Mouse (Mus musculus): ENCODE measurements at regions not wholly inside any gene's neighbourhood (a gene's known extent, or its start where the extent isn't known, plus 50 kb on each side); places are given as distances from the start of the nearest gene placed in this dataset.
"Not testable (repeated sequence)": the region's sequence is repeated elsewhere in the genome, so short reads cannot be mapped to it uniquely, and the experiment has no call there.

DNA sequence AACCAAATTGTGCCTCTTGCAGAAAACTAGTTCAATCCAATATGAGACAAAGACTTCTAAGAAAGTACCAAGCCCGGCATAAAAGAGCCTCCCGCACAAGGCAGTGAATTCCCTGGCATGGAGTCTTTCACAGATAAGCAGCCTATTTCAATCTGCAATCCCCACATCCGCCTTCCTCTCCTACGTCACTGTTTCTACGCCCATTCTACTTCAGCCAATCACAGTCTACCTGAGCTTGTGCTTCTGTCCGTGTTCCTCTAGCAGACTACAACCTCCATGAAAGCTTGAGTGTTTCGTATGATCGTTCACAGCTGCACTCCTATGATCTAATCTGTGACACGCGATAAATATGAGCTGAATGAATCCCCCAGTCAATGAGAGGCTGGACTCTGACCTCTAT, 155.6 kb upstream of the Ipo5 start:
- peak; percentile 14 for DNase-seq (ENCODE audit: low spot score)

DNA sequence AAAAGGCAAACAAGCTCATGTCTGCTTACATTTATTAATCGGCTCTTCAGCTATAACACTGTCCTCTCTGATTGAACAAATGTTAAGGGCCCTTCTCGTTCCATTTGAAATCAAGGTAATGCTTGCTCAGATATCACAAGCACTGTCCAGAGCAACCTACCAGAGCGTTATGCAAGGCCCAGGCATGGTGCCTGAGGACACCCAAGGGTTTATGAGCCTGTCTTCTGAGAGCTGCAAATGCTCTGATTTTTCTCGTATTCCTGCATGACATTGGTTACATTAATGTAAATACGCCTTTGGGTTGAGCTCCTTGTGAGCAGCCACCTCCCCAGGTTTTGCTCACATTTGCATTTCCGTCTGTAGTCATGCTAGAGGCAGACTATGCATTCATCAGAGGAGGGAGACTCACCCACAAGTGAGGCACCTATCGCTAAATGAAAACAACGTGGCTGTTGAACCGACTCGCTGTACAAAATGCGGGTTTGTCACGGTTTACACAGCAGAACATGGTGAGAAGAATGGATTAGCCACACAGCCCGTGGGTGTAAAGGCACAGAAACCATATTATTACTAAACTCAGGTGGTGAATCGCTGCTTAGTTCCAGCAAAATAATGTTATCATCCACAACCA, 152.7 kb upstream of the Ipo5 start:
- no peak for DNase-seq (ENCODE audit: low spot score)

- DNase-seq (ENCODE audit: low spot score), result no peak
Observed at GRCm38 (mm10) chr14:120762168-120762567, 148.9 kb upstream of the Ipo5 start.

DNA sequence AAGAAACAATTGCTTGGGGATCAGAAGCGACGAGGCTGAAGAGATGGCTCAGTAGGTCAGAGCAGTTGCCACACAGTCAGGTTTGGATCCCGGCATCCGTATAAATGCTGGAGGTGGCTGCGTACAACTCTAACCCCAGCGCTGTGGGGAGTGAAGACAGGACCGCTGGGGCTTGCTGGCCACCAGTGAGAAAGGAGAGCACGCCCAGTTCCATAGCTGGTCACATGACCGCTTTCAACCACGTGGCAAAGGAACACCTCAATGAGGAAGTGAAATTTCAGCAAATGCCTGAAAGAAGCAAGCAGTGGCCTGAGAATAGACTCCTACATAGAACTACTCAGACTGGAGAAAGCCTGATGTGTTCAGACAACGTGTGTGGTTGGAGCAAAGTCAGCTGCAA, 148.3 kb upstream of the Ipo5 start:
- DNase-seq (ENCODE audit: low spot score), result peak; percentile 44

GRCm38 (mm10) chr14:120763796-120764195, 147.2 kb upstream of the Ipo5 start:
- no peak for DNase-seq (ENCODE audit: low spot score)

DNA sequence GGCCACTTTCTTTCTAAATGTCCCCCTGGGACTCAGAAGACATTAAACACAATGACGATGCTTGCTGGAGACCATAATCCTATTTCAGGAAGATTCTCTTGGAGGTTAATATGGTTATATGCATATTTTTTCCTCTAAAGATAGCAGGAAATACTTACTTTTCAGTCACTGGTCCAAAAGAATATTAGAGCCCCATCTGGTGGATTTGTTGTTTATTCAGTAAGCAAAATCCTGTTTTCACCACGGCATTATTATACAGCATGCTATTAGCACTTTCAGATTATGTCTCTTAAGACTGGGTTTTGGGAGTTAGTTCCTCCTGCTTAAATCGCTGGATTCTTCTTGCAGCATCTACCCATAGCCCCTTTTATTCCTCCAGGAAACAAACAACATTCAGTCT, 146.6 kb upstream of the Ipo5 start:
- no peak for DNase-seq (ENCODE audit: low spot score)

DNA sequence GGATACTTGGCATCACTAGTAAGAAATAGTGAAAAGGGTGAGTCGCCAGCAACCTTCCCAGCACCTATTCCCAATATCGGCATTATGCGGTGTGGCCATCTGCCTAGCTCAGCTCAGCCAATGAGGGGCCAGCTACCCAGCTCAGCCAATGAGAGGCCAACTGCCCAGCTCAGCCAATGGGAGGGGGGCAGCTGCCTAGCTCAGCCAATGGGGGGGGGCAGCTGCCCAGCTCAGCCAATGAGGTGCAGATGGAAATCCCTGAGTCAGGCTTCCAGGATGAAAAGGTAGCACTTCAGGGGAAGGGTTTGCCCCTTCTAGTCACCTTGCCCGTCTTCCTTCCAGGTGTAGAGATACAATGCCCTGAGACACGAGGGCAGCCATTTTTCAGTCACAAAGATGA, 144.6 kb upstream of the Ipo5 start:
- DNase-seq (ENCODE audit: low spot score), result no peak

- no peak for DNase-seq (ENCODE audit: low spot score)
Observed at GRCm38 (mm10) chr14:120770579-120770978, 140.4 kb upstream of the Ipo5 start.

DNA sequence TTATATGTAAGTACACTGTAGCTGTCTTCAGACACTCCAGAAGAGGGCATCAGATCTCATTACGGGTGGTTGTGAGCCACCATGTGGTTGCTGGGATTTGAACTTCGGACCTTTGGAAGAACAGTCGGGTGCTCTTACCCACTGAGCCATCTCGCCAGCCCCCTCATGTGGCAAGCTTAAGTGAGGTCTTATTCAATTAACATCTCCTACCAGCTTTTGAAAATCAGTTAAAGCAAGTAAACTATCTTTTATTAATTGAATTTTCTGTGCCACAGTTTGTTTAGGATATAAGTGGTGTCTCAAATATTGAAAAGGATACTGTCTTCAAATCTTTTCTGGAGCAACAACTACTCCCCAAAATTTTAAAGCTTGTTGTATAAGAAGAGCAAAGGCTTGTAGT, 138.0 kb upstream of the Ipo5 start:
- DNase-seq (ENCODE audit: low spot score), result not testable (repeated sequence)

DNA sequence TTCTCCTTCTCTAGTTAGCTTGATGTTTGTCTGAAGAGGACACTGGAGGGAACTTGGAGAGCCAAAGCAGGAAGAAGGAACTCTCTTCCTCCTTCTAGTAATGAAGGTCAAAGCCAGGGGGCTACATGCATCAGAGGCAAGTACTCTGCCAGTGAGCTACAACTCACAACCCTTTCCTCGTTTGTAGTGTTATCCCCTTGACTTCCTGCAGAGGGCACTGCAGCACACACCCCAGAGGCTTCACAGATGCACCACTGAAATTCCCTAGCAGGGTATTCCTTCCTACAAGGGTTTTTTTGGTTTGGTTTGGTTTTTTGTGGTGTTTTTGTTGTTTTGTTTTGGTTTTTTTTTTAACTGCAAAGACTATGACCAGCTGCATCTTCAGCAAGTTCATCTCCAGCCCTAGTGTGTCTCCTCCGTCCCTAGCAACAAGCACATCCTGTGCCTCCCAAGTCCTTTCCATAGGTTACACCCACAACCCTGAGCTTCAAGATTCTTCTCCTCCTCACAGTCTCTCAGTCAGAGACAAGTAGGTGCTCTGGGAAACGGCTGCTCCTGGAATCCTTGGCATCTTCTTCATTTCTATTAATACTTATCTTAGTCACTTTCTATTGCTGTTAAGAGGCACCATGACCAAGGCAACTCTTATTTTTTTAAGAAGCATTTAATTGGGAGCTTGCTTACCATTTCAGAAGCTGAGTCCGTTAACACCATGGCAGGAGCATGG, 119.0 kb upstream of the Ipo5 start:
- no peak for DNase-seq (ENCODE audit: low spot score)

DNA sequence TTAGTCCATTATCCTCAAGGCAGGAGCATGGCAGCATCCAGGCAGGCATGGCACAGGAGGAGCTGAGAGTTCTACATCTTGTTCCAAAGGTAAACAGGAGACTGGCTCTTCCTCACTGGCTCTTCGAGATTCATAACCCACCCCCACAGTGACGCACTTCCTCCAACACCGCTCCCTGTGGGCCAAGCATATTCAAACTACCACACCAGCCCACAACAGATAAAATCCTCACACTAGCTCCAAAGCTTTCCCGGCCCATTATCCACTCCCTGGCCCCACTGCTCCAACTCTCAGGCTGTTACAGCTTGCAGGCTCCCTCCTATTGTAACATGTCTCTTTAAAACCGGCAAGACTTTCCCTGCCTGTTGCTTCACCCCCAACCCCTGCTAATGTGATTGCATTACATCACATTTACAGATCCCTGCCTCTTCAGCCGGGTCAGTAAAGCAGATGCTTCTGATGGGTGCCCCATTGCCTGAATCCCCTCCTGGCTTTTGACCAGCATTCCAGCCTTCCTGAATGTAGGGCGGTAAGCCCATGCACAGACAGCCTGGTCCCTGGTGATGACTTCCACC, 113.0 kb upstream of the Ipo5 start:
- DNase-seq (ENCODE audit: low spot score), result no peak

DNA sequence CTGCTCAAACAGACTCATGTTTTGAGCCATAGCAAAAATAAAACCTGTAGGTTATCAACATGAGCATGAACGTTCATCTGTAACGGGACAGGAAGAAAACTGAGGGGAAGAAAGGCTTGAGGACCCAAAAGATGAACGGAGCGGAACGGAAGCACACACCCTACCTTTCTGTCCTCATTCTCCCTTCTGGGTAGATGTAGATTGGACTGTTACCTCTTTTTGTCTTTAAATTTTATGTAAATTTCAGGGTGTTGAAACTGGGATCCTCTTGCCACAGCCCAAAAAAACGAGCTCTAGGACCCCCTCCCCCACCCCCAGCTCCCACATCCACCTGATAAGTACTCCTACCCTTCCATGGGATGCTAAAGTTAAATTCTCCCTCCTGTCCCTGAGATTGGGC, 107.8 kb upstream of the Ipo5 start:
- DNase-seq (ENCODE audit: low spot score), result no peak

GRCm38 (mm10) chr14:120803739-120804138, 107.3 kb upstream of the Ipo5 start:
- DNase-seq (ENCODE audit: low spot score), result no peak

GRCm38 (mm10) chr14:120804183-120804848, 106.7 kb upstream of the Ipo5 start:
- no peak for DNase-seq (ENCODE audit: low spot score)

DNA sequence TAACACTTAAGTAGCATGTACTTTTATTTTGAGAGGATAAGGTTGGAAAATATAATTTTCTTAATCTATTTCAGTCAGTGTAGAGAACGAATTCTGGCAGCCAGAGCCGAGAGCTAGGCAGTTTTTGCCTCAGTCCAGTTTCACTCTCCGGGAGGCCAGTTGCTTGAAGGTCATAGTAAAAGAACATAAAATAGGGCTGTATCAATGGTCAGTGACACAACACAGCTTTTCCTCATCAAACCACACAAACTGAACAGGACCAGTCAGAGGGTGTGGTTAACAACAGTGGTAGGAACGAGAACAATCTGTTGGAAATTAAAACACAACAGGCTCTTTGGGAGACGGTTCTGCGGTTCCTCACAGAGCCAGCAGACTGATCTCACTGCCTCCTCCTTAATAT, 105.9 kb upstream of the Ipo5 start:
- no peak for DNase-seq (ENCODE audit: low spot score)

- not testable (repeated sequence) for DNase-seq (ENCODE audit: low spot score)
Observed at GRCm38 (mm10) chr14:120805816-120806552, 105.0 kb upstream of the Ipo5 start.

GRCm38 (mm10) chr14:120806553-120806893, 104.5 kb upstream of the Ipo5 start:
- no peak for DNase-seq (ENCODE audit: low spot score)

DNA sequence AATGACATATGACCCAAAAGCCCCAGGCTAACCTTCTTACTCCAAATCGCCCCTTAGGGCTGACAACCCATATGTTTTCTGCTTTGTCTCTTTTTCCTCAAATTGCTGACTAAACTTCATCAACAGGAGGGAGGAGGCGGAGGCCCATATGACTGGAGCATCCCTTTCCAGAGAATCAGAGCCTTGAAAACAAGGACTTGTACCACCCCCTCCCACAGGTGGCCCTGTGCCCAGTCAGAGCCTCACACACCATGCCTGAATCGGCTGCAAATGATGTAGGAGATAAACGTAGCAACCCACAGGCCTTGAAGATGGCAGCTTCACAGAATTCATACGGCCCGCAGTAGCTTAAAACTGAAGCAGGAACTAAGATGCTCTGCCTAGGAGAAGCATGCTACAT, 101.7 kb upstream of the Ipo5 start:
- DNase-seq (ENCODE audit: low spot score), result no peak

GRCm38 (mm10) chr14:120813938-120814337, 97.1 kb upstream of the Ipo5 start:
- no peak for DNase-seq (ENCODE audit: low spot score)

GRCm38 (mm10) chr14:120815126-120815525, 95.9 kb upstream of the Ipo5 start:
- not testable (repeated sequence) for DNase-seq (ENCODE audit: low spot score)

DNA sequence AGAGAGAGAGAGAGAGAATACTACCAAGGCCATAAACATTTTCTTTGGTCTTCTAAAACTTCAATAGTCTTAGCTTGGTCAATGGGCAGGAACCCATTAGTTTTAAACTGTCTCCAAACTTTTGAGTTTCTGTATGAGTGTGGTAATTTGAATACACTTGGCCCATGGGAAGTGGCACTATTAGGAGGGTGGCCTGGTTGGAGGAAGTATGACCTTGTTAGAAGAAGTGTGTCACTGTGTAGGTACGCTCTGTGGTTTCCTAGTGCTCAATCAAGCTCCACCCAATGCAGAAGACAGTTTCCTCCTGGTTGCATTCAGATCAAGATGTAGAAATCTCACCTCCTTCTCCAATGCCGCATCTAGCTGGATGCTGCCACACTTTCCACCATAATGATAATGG, 94.5 kb upstream of the Ipo5 start:
- no peak for DNase-seq (ENCODE audit: low spot score)

DNA sequence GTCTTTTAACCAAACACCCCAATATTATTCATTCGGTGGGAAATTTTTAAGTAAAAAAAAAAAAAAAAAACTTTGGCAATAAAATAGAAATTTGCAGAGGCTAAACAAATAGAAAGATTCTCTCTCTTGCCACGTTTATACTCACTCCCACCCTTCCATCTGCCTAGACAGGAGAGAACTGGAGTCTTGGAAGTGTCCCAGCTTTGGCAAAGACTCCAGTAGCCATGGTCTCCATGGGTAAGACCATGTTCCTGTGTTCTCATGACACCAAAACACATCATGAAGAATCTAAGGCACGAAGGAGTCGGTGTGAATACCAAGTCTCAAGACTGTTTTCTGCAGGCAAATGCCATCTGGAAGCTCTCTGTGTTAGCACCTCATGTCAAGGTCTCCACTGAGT, 84.8 kb upstream of the Ipo5 start:
- no peak for DNase-seq (ENCODE audit: low spot score)

Data from heart, adult 8-10 months (tissue).